Mouse (Mus musculus) MEL (cell line): ENCODE results near the gene Atad1.

Source experiments
- CHD2 ChIP-seq: IDR thresholded peaks from 2 replicates; pipeline ENCODE4 v1.6.1; 2011; ENCODE audit warnings: low read length, improper control_type of control experiment
- CTCF ChIP-seq, 3 experiments: IDR thresholded peaks in 2 of 3; conservative IDR thresholded peaks in 1 of 3; 2 replicates each; pipeline ENCODE4 v1.5.1; 2011 to 2012; ENCODE audit warnings: low read length in 3 of 3, low read depth in 2 of 3, mild to moderate bottlenecking in 2 of 3, improper control_type of control experiment in 1 of 3, inconsistent platforms in 1 of 3, mixed read lengths in 1 of 3, moderate library complexity in 1 of 3; ENCODE audit not compliant: control insufficient read depth in 1 of 3, insufficient read depth in 1 of 3, poor library complexity in 1 of 3, severe bottlenecking in 1 of 3
- E2F4 ChIP-seq: IDR thresholded peaks from 2 replicates; pipeline ENCODE4 v1.6.1; 2011; ENCODE audit warnings: low read depth, low read length, improper control_type of control experiment, borderline replicate concordance
- GATA1 ChIP-seq: IDR thresholded peaks from 2 replicates; pipeline ENCODE4 v1.6.1; 2011; ENCODE audit warnings: low read depth, low read length, improper control_type of control experiment
- HCFC1 ChIP-seq: IDR thresholded peaks from 2 replicates; pipeline ENCODE4 v1.6.1; 2012; ENCODE audit warnings: low read depth, mild to moderate bottlenecking, inconsistent platforms, low read length, improper control_type of control experiment, moderate library complexity
- MAX ChIP-seq: IDR thresholded peaks from 2 replicates; pipeline ENCODE4 v1.6.1; 2011; ENCODE audit warnings: low read length, improper control_type of control experiment
- POLR2A ChIP-seq, 2 experiments: IDR thresholded peaks; 2 replicates each; pipeline ENCODE4 v1.6.1; 2011 to 2012; ENCODE audit warnings: low read length in 2 of 2, mild to moderate bottlenecking in 2 of 2, control low read depth in 1 of 2, improper control_type of control experiment in 1 of 2, low read depth in 1 of 2, moderate library complexity in 1 of 2; ENCODE audit not compliant: control insufficient read depth in 1 of 2, insufficient read depth in 1 of 2, poor library complexity in 1 of 2
- UBTF ChIP-seq: IDR thresholded peaks from 2 replicates; pipeline ENCODE4 v1.6.1; 2012; ENCODE audit warnings: low read depth, mild to moderate bottlenecking, inconsistent platforms, low read length, improper control_type of control experiment, moderate library complexity, borderline replicate concordance; ENCODE audit not compliant: insufficient read depth
- USF1 ChIP-seq: IDR thresholded peaks from 2 replicates; pipeline ENCODE4 v1.6.1; 2014; ENCODE audit warnings: low read depth, mild to moderate bottlenecking, inconsistent platforms, low read length, improper control_type of control experiment, moderate library complexity

DNA sequence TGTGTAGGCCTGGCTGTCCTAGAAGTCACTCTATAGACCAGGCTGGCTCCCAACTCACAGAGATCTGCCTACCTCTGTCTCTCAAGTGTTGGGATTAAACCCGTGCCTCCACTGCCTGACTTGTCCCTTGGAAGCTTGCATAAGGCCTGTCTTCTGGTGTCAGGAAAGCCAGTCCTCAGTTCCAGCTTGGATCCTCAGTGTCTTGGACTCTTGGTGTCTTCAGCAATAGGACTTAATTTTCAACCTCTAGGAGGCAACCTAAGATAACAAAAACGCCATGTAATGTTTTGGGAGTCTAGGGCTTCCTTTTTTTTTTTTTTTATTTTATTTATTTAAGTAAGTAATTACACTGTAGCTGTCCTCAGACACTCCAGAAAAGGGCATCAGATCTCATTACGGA lies 22.0 kb downstream of the Atad1 start:
- TF ChIP-seq POLR2A (IDR thresholded peaks at IDR 0.05; ENCODE audit: control insufficient read depth in 1 of 2, insufficient read depth in 1 of 2, low read depth in 1 of 2, low read length in 2 of 2, poor library complexity in 1 of 2) = no peak
- TF ChIP-seq MAX = no peak
- TF ChIP-seq CTCF (IDR thresholded peaks at IDR 0.05 in 2 of 3, conservative IDR thresholded peaks at IDR 0.05 in 1 of 3; ENCODE audit: control insufficient read depth in 1 of 3, insufficient read depth in 1 of 3, low read depth in 2 of 3, low read length in 3 of 3, poor library complexity in 1 of 3, severe bottlenecking in 1 of 3) = peak in 2 of 3 experiments; percentile 13 to 61; a peak in 2 of 6 replicates
- TF ChIP-seq E2F4 = no peak
- TF ChIP-seq CHD2 = no peak
- TF ChIP-seq GATA1 = no peak
- no peak for TF ChIP-seq USF1
- no peak for TF ChIP-seq HCFC1
- no peak for TF ChIP-seq UBTF
